Mouse (Mus musculus) megakaryocyte, embryonic 14.5 days (primary cell): ENCODE measurements at regions not wholly inside any gene's neighbourhood (a gene's known extent, or its start where the extent isn't known, plus 50 kb on each side); places are given as distances from the start of the nearest gene placed in this dataset.

Source experiments
- FLI1 ChIP-seq: IDR thresholded peaks from 2 replicates; pipeline ENCODE4 v1.6.1; 2012; ENCODE audit warnings: low read length, inconsistent platforms, mixed read lengths
- GATA1 ChIP-seq: IDR thresholded peaks from 3 replicates; pipeline ENCODE4 v1.6.1; 2012; ENCODE audit warnings: mixed read lengths, low read length, inconsistent platforms, borderline replicate concordance

DNA sequence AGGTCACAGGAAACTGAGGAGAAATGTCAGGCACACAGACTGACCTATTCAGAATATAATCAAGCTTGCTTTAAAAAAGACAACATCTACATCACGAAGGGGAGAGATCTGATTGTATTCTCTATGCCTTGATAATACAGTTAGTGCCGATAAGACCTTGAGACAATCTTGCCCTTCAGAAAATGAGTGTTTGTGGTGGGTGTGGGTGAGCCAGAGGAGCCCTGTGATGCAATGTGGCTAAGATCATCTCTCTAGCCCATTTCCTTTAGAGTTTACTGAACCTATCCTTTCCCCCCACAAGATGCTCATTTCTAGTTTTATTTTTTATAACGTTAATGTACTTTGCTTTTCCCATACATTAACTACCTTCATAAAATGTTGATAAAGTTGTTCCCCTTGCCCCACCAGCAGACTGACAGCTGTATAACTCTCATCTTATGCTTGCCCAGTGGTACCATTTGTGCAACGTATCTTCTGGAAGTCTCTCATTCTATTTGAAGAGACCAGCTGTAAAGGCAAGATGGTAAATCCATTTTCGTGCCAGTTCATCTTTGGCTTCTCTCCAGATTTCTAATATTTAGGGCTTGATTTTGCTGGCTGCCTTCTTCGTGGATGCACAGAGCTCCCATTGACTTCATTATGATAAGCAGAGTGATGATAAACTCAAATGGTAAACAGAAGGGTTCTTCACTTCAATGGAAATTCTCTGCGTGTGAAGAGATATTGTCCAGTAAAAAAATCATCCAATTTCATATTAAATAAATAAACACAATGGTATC, 1066.1 kb downstream of the Car8 start:
- TF ChIP-seq GATA1, result no peak
- no peak for TF ChIP-seq FLI1
